Mouse (Mus musculus): ENCODE measurements around the gene Efemp2.

DNA sequence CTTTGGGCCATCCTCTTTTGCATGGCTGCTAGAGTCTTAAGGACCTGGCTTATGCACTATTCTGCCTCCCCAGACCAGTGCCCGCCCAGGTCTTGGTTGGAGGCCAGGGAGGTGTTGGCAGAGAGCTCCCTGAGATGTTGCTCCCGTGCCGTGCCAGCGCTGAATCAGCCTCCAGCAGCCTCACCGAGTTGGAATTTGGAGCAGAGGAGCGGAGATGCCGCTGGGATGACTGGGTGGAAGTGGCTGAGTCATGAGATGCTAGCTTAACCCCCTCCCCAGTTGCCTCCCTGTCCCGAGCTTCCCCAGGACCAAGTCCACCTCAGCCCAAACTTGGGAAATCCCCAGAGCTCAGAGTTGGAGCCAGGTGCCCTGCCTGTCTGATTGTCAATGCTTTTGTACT lies 43.9 kb upstream of the Efemp2 start:
- TF ChIP-seq CTCF (IDR thresholded peaks at IDR 0.05; ENCODE audit: borderline replicate concordance, insufficient read depth, low read length) (no peak), POLR2A (IDR thresholded peaks at IDR 0.05; ENCODE audit: low read depth, low read length) (no peak)

Measured in embryonic fibroblast, embryonic 13.5 days (primary cell).